Mouse (Mus musculus): ENCODE results near the gene Nxn. TPM values are rescaled to one million over a fixed set of nuclear protein-coding genes. Genes with fewer than 3 reads are reported as not detected.

The Nxn gene
- total RNA-seq, 2 experiments from 2014 or later = 37.3 to 38.0 TPM

DNA sequence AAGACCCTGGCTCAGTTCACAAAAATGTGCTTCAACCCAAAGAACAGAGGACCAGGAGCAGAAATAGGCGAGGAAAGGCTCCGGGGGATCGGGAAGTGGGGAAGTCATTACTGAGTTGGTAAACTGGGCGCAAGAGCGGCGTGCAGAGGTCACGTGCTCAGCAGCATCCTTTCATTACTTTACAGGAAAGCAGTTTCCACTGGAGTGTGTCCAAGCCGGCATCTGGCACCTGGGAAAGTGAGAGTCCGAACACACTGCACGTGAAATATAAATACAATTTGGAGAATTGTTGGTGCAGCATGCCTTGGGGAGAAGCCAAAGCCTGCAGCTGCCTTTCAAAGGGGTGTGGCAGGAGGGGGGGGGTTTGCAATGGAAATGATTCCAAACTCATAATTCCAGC is 2.5 kb upstream of the Nxn start:
- peak; percentile 32 for DNase-seq

DNA sequence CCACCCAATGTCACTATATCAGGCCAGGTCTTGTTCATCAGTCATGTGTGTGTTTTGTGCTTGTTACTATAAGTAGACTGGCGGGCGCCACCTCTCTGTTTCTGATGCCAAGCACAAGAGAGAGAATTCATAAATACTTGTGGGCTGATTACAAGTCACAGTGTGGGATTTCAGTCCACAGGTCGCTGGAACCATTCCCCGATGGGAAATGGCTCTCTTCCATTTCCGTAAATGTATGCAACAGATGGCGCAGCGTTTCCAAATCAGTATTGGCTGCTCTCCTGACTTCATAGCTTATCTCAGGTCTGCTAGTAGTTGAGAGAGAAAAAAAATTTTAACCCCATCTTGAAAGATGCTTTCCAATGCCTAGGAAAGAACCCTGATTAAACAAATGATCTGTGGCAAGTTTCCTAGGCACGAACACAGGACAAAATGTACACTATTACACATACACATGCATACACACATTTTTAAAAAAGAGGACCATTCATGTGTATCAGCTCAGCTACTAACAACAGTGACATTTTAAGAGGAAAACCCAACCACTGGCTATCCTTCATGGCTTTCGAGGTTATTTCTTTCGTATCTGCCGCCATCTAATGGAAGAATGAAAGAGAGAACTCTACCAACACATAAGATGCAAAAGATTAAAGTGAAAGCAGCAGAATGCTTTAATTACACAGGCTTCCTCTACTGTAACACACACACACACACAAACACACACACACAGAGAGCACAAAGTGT is 819 bp upstream of the Nxn start:
- DNase-seq = peak; percentile 36

DNA sequence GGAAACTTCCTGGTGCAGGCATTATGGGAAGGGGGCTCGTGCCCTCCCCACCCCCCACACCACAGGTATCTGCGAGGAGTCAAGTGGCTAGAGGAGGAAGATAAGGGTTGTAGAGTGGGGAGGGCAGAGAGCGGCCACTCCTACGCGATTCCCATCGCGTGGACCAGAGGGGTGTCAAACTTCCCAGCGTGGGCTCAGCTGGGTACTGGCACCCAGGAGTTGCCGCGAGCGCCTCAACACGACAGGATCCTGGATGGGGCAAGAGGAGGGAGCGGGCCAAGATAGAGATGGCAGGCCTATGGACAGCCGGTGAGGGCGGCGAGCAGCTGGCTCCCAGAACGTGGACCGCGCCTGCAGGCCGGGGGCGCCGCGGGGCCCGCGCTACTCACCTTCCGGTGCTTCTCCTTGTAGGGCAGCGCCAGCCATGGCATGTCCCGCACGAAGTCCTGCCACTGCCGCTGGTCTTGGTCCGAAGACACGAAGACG is 585 bp downstream of the Nxn start:
- peak; percentile 69 for DNase-seq

DNA sequence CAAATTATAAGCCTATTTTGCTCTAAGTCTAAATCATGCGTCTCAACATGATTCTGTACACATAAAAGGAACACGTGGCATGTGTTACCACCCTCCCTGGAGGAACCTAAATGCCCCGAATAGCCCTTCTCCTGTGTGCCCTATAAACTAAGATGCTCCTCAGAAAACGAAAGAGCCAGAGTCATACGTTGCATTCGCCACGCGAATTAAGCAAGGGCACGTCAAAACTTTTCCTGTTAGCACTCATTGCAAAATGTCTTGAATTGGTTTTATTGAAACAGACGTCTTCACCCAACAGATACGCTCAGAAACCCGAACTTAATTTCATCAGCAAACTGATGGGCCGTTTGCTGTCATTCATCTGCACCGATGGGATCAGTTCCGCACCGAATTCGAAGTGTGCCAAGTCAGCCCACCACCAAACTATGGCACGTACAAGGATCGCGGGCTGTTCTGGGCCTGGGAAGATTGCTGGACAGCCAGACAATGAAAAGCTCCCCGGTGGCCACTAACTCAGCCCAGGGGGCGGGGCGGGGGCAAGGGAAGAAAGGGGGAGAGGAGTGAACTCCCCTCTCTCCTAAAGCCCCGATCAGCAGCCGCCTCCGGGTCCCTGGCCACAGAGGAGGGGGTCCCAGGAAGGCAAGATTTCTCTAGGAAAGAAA is 1.2 kb downstream of the Nxn start:
- peak; percentile 48 for DNase-seq

DNA sequence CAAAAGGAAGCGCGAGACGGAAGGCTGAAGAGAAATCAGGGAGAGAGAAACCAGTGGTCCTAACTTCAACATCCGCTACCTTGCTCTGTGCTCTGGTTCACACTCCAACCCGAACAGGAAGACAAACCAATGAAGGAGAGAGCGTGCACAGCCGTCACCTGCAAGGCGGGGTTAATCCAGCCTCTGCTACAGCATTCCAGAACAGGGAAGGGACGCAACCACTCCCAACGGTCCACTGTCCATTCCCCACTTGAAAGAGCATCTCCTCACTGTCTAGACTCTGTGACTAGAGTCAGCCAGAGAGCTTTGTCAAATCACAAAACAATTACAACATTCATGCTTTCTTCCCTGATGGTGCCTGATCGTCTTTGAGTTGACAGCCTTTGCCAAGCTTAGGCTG is 5.9 kb downstream of the Nxn start:
- DNase-seq = no peak

DNA sequence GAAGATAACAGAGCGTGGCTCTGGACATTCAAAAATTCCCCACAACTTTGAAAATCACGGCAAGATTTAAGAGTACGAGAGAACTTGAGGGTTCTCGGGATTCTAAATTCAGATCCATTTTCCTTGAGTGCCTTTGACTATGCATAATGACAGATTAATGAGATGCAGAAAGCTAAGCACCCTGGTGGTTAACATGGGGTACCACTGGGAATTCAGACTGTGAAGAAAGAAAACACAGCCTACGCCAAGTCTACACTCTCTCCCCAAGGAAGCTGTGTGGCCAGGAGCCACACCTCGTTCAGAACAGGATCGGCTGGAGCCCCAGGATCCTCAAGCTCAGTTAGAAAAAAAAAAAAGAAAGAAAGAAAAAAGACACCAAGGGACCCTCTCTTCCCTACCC is 6.4 kb downstream of the Nxn start:
- no peak for DNase-seq

DNA sequence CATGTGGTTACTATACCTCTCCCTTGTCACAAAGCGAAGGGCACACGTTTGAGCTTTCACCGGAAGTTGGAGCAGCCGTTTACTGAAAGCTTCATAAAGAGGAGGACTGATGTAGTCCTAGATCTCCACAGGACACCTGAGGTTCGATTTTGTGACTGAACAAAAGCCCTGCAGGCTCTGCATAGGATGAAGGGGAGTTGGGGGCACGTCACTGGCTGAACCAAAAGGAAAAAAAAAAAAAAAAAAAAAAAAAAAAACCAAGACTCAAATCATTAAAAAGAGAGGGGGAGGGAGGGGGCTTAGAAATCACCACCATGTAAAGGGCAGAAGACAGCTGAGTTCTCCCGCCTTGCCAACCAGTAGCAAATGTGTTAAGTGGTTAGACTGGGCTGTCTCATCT is 10.2 kb downstream of the Nxn start:
- no peak for DNase-seq

DNA sequence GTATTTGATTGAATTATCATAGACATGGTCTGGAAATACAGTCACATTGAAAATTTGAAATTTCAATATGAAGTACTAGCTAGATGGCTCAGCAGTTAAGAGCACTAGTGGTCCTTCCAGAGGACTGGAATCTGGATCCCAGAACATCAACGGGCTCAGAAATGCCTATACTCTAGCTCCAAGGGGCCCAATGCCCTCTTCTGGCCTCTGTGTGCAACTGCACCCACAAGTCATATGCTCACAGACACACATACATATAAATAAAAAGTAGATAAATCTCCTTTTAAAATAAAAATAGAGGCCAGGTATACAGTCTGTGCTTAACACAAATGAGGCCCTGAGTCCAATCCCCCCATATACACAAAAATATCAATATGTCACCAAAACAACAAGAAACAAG is 11.8 kb downstream of the Nxn start:
- DNase-seq = no peak

DNA sequence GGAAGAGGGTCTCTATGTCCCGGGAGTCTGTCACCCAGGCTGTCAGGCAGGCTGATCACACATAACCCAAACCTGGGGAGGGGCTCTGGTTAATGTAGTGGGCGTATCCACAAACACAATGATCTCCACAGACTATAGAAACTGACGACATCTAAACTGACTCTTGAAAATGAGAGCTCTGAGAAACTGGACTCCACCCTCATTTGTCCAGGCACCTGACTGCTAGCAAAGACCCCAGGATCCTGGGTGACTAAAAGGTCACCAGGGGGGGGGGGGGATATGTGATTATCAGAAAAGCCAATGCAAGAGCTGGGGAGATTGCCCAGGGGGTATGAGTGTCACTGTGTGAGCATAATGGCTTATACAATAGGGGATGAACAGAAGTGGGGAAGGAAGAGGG is 13.2 kb downstream of the Nxn start:
- no peak for DNase-seq

DNA sequence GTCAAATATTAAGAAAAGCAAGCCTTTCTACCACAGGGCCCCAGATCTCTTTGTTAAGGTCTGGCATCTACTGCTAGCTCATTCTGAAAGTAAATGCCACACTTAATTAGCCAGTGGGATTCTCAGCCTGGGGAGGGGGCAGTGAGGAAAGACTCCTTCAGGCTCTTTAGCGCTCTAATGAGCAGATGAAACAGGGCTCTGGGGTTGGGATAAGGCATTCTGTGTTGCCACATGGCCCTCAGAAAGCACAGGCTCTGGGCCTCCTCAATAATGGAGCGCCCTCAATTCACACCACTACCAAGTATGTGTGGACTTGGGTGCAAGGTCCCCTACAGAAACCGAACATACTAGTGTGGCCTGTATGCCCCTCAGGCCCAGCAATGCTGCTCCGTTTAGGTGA is 13.9 kb downstream of the Nxn start:
- no peak for DNase-seq

DNA sequence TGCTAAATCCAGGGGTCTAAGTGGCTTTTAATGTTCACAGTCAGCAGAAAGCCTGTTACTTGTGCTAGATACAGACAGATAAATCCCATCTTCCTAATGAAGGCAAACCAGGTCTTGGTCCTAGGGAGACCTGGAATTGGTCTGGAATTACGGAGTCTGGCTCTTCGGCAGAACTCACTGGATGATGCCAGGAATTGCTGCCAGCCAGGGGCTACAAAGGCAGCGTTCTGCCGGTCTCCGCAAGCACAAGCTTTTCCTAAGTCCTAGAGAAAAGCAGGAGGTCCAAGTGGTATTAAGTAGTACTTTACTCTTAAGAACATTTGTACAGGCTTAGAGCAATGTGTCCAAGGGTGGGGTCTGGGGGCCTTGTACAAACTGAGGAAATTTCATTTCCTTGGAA is 14.6 kb downstream of the Nxn start:
- DNase-seq = no peak

DNA sequence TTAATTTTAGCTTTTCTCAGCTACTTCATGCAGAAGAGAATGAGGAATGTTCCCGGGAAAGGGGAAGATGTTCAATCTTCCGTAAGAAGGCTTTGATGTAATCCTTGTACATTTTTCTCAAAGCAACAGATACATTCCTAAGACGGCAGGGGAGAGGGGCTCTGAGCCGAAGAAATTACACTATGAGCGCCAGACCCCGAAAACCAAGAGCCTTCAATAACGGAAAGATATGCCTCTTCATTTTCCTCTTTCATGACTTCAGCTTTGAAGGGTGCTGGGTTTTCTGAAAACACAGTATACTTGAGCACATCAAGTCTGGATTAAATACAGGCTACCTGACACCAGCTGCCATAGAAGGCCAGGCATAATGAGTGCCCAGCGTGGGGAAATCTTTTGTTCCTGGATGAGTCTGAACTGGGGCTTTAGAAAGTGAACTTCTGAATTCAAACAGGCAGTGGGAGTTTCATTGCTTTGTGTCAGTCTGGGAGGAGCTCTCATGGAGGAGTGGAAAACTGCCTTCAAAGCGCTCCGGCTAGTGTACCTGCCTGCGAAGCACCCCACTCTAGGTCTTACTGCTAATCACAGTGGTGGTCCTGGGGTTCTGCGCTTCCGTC is 16.1 kb downstream of the Nxn start:
- no peak for DNase-seq

DNA sequence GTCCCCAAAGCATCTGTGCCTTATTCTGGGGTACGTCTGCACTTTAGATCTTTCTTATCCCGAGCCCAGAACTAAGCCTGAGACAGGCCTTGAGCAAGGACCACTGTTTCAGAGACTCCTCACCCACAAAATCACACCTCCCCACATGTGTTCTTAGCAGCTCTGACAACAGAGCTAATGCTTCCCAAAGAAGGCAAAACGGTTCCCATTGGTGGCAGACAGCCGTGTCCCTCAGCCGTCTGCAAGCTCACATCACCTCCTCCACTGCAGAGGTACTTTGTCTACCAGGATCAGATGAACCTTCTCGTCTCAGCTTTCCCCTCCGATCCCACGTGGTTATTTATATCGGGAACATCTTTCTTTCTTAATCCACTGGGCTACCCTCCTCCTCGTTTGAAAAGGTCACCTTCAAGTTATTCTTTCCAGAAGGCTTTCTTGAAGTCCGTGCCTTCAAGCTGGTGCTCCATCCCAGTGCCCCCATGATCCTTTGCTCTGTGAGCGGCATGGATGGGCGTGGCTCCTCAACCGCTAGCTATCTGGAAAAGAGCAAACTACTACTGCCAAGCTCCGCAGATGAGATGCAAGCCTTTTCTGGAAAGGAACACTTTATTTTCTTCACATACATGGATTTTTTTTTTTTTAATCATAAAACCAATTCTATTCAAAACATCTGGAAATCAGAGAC is 17.6 kb downstream of the Nxn start:
- DNase-seq = no peak

DNA sequence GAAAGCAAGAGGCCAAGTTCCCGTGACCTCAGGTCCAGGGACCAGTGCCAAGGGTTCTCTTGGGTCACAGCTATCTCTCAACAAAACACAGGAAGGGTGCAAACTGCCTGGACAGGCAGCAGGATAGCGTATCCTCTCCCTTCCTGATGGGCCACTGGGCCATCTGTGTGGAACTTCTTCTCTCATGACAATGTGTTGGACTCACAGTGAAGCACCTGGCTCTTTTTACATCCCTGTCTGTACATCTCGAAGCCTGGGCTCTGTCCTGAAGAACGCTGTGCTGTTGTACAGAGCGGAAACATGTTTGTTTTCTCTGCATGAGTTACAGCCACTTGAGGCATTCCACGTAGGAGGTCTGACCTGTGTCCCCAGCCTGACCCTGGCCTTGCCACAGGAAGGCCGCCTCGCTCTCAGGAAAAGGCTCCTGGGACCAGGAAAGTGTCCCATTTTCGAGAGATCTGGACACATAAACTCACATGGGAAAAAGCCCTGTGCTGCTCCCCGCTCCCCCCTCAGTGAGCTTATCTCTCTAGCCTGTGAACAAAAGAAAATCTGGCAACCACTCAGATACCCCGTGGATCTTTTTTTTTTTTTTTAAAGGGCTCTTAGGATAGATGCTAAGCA is 18.9 kb downstream of the Nxn start:
- no peak for DNase-seq

DNA sequence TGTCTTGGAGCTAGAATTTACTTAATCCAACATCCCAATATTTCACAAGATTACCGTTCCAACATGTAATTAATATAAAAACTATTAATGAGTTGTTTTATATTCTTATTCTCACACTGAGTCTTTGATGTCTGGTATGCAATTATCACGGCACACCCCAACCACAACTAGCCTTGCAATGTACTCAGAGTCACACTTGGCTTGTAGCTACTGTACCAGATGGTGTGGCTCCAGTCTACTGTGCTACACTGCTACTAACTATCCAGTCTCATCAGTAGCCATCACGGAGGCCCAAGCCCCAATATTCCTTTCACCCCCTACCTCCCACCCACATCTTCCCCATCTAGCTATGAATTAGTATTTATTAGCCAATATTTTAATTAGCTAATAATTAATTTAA is 22.5 kb downstream of the Nxn start:
- DNase-seq = no peak

DNA sequence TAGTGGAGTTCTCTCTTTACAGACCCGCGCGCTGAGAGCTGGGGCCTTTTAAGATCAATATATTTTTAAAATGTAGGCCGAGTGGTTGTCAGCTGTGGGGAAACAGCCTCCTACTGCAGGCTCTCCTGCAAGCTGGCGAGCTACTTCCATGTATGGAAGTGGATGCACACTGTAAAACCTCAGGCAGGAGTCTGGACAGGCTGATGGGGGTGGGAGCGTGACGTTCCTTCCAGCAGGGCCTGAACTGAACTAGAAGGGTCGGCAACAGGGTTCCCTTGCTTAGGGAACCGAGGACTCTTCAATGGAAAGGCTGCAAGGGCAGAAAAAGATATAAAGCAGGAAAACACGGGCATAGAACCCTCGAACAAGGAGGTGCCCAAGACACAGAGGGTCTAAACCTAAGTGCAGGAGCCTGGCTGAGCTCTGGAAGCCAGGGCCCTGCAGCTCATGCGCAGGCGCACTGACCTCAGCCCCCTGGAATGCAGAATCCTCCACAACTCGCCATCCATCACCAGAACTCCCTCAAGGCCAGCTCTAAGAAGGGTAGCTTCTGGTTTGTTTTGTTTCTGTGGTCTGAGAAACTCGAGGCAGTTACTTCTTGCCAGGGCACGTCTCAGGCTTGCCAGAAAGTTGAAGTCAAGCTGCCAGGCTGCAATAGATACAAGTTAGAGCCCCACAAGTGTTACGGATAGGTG is 24.3 kb downstream of the Nxn start:
- DNase-seq = peak; percentile 77

DNA sequence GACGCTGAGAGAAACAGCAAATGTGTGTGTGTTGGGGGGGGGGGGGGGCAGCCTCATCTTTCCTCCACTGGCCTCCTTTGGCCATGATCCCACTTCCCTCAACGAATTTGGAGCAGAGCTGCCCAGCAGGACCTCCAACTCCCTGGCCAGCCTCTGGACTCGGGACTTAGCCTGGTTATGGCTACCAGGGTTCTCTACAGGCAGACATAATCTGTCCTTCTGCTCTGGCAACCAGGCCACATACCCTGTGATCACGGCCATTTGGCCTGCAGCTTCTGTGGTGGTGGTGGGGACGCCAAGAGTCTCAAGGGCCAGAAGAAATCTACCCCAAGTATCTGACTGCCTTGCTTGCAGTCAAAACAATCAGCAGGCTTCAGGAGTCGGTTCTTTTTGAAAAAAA is 26.4 kb downstream of the Nxn start:
- DNase-seq = peak; percentile 36

DNA sequence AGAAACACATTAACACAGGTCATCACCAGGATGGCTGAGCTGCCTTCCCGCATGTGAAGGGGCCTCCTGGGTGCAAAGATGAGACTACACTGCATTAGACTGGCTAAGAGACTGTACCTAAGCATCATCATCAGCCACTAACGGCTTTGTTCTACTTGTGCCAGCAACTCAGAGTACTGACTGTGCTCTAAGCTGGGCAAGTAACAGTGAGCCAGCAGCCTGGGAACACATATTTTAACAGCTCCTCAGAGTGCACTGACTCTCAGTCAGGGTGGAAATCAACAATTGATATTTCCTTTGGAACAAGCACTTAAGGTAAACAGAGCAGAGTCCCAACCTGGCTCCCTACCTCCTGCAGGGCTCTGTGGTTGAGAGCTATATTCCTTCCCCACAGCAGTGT is 26.8 kb downstream of the Nxn start:
- no peak for DNase-seq

DNA sequence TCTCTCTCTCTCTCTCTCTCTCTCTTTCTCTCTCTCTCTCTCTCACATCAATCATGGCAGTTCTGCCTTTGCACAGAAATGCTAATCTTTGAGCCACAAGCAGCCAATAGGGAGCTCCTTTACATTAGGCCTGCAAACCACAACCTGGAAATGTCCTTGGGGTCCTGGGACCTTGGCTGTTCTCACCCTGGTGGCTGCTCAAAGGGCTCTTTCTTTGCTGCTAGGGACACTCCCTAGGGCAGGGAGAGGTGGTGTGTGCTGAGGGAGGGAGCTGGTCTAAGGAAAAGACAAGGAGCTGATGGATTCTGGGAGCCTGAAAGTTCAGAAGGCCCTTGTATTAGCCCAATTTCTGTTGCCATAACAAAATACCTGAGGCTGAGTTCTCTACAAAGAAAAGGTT is 28.4 kb downstream of the Nxn start:
- no peak for DNase-seq

DNA sequence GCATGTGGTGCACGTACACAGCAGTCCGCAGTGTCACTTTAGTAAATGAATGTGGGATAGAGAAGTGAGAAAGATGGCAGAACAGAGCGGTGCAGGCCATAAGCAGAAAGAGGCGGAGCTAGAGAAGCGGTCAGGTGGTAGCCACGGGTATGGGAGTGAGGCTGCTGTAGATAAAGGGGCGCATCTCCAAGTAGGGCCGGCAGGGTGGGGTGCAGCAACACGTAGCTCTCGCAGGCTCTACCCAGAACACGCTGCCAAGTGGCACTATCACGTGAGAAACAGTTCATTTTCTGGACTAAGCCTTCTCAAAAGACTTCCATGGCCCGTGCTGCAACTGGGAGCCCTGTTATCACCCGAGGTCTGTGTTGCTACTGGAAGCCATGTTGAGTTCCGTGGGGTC is 32.2 kb downstream of the Nxn start:
- no peak for DNase-seq

DNA sequence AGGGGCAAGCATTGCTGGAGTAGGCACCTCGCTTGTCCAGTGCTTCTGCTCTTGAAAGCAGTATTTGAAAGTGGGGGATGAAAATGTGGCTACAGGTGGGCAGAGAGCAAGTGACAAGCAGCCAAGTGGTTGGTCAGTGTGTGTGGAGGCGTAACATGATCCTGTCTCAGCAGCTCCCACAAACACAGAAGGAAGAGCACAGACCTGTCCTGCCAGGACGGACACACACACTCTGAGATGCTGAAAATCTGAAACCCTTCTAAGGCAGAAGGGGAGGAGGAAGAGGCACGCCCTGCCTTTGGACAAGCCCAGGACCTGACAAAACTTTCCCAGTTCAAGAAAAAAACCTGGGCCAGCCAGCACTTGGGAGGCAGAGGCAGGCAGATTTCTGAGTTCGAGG is 34.9 kb downstream of the Nxn start:
- DNase-seq = no peak

DNA sequence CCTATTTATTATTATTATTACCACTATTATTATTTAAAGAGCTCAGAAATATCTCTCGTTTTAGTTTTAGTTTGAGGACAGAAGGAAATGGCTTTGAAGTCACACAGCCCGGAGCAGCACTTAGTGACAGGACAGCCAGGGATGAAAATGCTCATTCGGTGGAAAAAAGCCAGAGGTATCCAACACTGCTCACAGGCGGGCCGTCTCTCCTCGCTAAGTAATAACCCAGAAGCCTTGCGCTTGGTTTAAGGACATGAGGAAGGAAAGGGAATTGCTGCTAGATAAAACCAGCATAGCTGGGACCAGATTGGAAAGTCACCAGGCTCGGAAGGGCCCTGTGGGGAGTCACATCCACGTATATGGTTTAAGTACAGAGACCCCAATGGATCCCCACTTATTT is 35.3 kb downstream of the Nxn start:
- DNase-seq = no peak

Measured in gastrocnemius, postnatal 10 days (tissue).